Mouse (Mus musculus): ENCODE measurements at regions not wholly inside any gene's neighbourhood (a gene's known extent, or its start where the extent isn't known, plus 50 kb on each side); places are given as distances from the start of the nearest gene placed in this dataset.
"Not testable (repeated sequence)": the region's sequence is repeated elsewhere in the genome, so short reads cannot be mapped to it uniquely, and the experiment has no call there.

DNA sequence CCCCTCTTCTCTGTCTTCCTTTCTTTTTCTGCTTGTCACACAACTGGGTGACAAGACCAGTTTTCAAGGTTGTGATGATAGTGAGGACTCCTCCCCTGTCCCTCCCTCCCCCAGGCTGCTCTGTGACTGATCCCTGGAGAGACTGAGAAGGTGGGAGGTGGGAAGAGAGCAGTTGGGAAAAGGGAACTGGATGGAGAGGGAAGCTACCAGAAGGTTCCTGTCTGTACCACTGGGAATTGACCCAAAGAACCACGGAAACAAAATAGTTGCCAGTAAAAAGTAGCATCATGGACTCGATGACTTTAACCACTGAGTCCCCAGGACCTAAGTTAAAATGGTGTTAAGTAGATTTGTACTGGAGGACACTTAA is 94.2 kb downstream of the Phlda1 start:
- H3K9me3 ChIP-seq (ENCODE audit: control insufficient read depth, low read length) = no peaks in the 10 kb centered on the region
- no peak overlapping the region for H3K4me2 ChIP-seq (ENCODE audit: low read length)
- 49% methylated on average over 2 of the region's 2 CpGs for WGBS
- no peak for ATAC-seq
- H3K27me3 ChIP-seq (replicated peaks; ENCODE audit: control insufficient read depth, insufficient read depth, low read length) = no peaks in the 10 kb centered on the region
- no peak overlapping the region for H3K9ac ChIP-seq (ENCODE audit: low read depth, low read length)
- no peak overlapping the region for H3K4me3 ChIP-seq (ENCODE audit: low read length)
- H3K4me1 ChIP-seq (ENCODE audit: control insufficient read depth, insufficient read depth, low read depth, low read length) = peaks cover 11% of the 10 kb centered on the region
- no peaks in the 10 kb centered on the region for H3K36me3 ChIP-seq (ENCODE audit: control insufficient read depth, insufficient read depth, low read length)
- H3K27ac ChIP-seq (ENCODE audit: low read depth, low read length) = peak overlapping the region; percentile 57

DNA sequence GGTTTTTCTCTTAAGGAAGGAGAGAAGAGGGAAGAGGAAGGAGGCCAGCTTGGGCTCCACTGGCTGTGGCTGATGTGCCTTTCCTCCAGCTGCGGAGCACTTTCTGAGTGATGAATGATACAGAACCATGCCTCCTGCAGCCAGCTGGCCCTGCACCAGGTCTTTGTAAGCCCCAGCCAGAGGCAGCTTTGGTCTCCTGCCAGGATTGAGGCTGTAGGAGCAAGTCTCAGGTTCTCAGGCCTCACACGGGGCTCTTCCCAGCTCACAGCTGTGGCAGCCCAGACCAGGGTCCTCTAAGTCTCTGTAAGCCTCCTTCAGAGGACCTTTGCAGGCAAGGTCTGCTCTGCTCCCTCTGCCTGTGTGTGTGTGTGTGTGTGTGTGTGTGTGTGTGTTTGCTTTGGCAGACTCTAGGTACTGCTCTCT is 94.6 kb downstream of the Phlda1 start:
- peak; percentile 92 for ATAC-seq

DNA sequence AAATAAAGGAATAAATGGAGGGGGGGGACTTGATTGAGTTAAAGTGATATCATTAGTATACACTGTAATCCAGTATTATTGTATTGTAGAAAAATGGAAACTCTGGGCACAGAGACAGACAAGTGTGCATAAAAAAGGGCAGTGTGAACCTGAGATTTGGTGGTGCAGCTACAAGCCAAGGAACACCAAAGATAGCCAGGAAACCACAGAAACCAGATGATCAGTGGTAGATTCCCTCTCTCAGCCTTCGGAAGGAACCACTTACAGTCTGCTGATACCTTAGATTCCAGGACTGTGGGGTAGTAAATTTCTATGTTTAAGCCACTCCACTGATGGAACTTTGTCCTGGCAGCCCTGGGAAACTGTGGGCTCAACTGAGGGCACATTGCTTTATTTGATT is 97.1 kb downstream of the Phlda1 start:
- H3K36me3 ChIP-seq (ENCODE audit: control insufficient read depth, insufficient read depth, low read length) = no peaks in the 10 kb centered on the region
- no peaks in the 10 kb centered on the region for H3K9me3 ChIP-seq (ENCODE audit: control insufficient read depth, low read length)
- H3K4me3 ChIP-seq (ENCODE audit: low read length) = no peak overlapping the region
- no peak for ATAC-seq
- WGBS = 94% methylated on average over 1 of the region's 1 CpGs
- no peak overlapping the region for H3K9ac ChIP-seq (ENCODE audit: low read depth, low read length)
- no peak overlapping the region for H3K27ac ChIP-seq (ENCODE audit: low read depth, low read length)
- H3K4me1 ChIP-seq (ENCODE audit: control insufficient read depth, insufficient read depth, low read depth, low read length) = peaks cover 11% of the 10 kb centered on the region
- H3K27me3 ChIP-seq (replicated peaks; ENCODE audit: control insufficient read depth, insufficient read depth, low read length) = no peaks in the 10 kb centered on the region
- no peak overlapping the region for H3K4me2 ChIP-seq (ENCODE audit: low read length)

More for the DNA sequence above, 94.6 kb downstream of the Phlda1 start:
- Histone ChIP-seq H3K36me3 (ENCODE audit: control insufficient read depth, insufficient read depth, low read length) (no peaks in the 10 kb centered on the region), H3K4me2 (ENCODE audit: low read length) (no peak overlapping the region), H3K9me3 (ENCODE audit: control insufficient read depth, low read length) (no peaks in the 10 kb centered on the region), H3K27ac (ENCODE audit: low read depth, low read length) (peak overlapping the region; percentile 57), H3K27me3 (replicated peaks; ENCODE audit: control insufficient read depth, insufficient read depth, low read length) (no peaks in the 10 kb centered on the region), H3K9ac (ENCODE audit: low read depth, low read length) (no peak overlapping the region; the same call in 1 of the 2 replicates), H3K4me1 (ENCODE audit: control insufficient read depth, insufficient read depth, low read depth, low read length) (peaks cover 11% of the 10 kb centered on the region), H3K4me3 (ENCODE audit: low read length) (no peak overlapping the region)
- WGBS = 22% methylated on average over 2 of the region's 2 CpGs

DNA sequence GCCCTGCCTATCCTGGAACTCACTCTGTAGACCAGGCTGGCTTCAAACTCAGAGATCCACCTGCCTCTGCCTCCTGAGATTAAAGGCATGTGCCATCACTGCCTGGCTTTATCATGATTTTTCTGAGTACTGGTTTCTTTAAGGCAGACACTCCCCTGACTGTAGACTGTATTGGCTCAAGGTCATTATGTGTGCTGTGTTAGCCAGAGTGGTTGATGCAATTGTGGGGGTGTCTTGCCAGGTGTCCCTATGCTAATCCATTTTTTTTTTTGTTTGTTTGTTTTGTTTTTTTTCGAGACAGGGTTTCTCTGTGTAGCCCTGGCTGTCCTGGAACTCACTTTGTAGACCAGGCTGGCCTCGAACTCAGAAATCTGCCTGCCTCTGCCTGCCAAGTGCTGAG is 101.3 kb downstream of the Phlda1 start:
- H3K4me3 ChIP-seq (ENCODE audit: low read length); ATAC-seq; H3K27ac ChIP-seq (ENCODE audit: low read depth, low read length); H3K4me1 ChIP-seq (ENCODE audit: control insufficient read depth, insufficient read depth, low read depth, low read length); H3K9ac ChIP-seq (ENCODE audit: low read depth, low read length); H3K36me3 ChIP-seq (ENCODE audit: control insufficient read depth, insufficient read depth, low read length); H3K9me3 ChIP-seq (ENCODE audit: control insufficient read depth, low read length); H3K27me3 ChIP-seq (replicated peaks; ENCODE audit: control insufficient read depth, insufficient read depth, low read length); H3K4me2 ChIP-seq (ENCODE audit: low read length): not testable (repeated sequence)
- 93% methylated on average over 2 of the region's 2 CpGs for WGBS

DNA sequence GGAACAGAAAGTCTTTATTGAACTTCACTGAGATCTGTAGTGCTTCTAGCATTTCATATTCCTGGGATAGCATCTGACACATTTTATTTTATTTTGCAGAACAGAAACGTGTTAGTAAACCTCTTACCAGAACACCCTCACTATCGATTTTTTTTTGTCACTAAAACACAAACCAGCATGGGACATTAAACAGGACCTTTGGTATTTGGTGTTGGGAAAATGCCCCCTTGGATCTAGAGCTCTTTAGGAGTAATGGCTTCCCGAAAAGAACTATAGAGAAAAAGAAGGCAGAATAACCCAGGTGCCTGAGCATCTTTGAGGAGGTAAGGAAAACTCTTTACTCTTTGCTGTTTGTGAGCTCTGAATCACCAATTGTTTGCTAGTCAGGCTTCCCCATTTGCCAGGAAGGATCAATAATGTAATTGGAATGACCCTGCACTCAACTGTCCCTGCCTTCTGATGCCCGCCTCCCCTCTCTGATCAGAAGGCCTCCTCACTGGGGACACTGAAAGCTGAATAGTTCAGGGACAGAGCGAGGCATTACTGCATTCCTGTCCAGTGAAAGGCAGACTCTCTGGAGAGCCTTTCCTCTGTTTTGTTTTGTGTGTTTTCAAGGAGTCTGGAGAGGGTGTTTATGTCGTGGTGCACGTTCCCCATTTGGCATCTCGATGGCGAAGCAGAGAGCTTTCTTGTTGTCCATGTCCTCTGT is 102.5 kb downstream of the Phlda1 start:
- Histone ChIP-seq H3K36me3 (ENCODE audit: control insufficient read depth, insufficient read depth, low read length) (no peaks in the 10 kb centered on the region), H3K4me1 (ENCODE audit: control insufficient read depth, insufficient read depth, low read depth, low read length) (no peaks in the 10 kb centered on the region), H3K4me2 (ENCODE audit: low read length) (no peak overlapping the region), H3K4me3 (ENCODE audit: low read length) (no peak overlapping the region), H3K9me3 (ENCODE audit: control insufficient read depth, low read length) (no peaks in the 10 kb centered on the region), H3K27ac (ENCODE audit: low read depth, low read length) (no peak overlapping the region), H3K27me3 (replicated peaks; ENCODE audit: control insufficient read depth, insufficient read depth, low read length) (no peaks in the 10 kb centered on the region), H3K9ac (ENCODE audit: low read depth, low read length) (no peak overlapping the region)
- ATAC-seq = no peak
- 69% methylated on average over 9 of the region's 9 CpGs for WGBS

DNA sequence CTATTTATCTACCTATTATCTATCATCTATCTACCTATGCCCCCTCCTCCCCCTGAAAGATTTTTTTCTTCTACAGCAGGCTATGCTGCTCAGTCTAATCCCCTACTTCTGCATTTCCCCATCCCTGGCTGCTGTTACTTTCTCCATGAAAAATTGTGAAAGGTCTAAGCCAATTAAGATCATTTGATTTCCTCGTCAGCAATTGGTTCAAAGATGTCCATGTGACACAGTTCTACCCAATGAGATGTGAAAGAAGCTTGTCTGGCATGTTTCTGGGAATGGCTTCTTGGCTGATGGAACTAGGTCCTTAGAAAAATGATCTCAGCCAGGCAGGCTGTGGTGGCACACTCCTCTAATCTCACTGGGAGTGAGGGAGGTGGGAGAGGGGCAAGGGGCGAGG is 103.8 kb downstream of the Phlda1 start:
- Histone ChIP-seq H3K9me3 (ENCODE audit: control insufficient read depth, low read length) (no peaks in the 10 kb centered on the region), H3K27ac (ENCODE audit: low read depth, low read length) (no peak overlapping the region), H3K4me1 (ENCODE audit: control insufficient read depth, insufficient read depth, low read depth, low read length) (no peaks in the 10 kb centered on the region), H3K4me2 (ENCODE audit: low read length) (no peak overlapping the region), H3K9ac (ENCODE audit: low read depth, low read length) (no peak overlapping the region), H3K27me3 (replicated peaks; ENCODE audit: control insufficient read depth, insufficient read depth, low read length) (no peaks in the 10 kb centered on the region), H3K36me3 (ENCODE audit: control insufficient read depth, insufficient read depth, low read length) (no peaks in the 10 kb centered on the region), H3K4me3 (ENCODE audit: low read length) (no peak overlapping the region)
- no peak for ATAC-seq
- 90% methylated on average over 2 of the region's 2 CpGs for WGBS

DNA sequence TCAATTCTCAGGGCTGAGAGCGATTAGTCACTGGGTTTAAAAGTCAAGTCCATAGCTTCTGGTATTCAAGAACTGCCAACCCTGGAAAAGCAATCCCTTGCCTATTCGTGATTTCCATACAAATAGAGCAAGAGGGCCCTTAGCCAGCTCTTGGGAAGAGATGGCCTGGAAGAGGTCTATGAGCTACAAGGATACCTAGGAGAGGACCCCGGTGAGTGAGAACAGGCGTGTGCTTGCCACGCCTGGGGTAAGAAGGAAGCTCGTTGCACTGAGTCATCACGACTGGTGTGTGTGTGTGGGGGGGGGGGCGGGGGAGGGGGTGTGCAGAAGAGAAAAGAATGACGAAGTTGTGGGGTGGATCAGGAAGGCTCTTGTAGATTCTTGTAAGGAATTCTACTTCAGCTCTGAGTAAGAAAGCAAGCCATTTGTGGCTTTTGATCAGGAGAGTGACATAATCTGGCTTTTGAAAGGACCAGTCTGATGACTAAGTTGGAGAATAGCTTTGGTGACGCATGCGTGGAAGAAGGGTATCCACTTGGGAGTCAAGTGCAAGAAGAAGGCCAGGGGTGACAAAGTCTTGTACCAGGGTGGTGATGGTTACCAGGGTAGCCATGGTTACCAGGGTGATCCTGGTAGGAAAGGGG is 113.7 kb downstream of the Phlda1 start:
- Histone ChIP-seq H3K36me3 (ENCODE audit: control insufficient read depth, insufficient read depth, low read length) (no peaks in the 10 kb centered on the region), H3K9me3 (ENCODE audit: control insufficient read depth, low read length) (no peaks in the 10 kb centered on the region)

DNA sequence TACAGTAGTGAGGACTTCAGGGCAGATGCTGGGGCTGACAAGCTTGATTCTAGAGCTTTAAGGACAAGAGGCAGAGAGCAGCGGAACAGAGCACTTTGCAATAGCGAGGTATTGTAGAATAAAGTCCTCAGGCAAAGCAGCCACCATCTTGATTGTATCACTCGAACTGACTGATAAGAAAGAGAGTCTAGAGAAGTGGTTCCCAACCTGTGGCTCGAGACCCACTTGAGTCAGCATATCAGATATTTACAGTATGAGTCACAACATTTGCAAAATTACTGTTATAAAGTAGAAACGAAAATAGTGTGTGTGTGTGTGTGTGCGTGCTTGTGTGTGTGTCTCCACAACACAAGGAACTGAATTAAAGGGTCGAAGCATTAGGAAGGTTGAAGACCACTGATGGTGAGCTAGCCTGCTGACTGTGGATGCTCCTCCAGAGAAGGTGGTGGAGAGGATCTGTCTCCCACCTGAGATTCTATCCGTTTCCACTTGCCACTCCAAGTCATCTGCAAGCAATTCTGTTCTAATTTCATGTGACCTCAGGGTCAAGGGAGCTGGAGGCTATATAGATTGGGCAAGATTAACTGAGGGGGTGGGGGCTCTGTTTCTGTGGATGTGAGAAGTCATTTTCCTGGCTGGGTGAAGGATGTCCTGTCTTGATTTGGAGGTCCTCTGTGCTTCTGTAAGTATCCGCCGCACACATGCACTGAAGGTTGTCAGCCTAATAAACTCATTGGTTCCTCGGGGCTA is 115.0 kb downstream of the Phlda1 start:
- H3K4me1 ChIP-seq (ENCODE audit: control insufficient read depth, insufficient read depth, low read depth, low read length) = peaks cover 4% of the 10 kb centered on the region
- no peak overlapping the region for H3K9ac ChIP-seq (ENCODE audit: low read depth, low read length)
- 85% methylated on average over 11 of the region's 11 CpGs for WGBS
- H3K27ac ChIP-seq (ENCODE audit: low read depth, low read length) = no peak overlapping the region
- H3K27me3 ChIP-seq (replicated peaks; ENCODE audit: control insufficient read depth, insufficient read depth, low read length) = no peaks in the 10 kb centered on the region
- ATAC-seq = no peak
- H3K4me2 ChIP-seq (ENCODE audit: low read length) = no peak overlapping the region
- no peaks in the 10 kb centered on the region for H3K36me3 ChIP-seq (ENCODE audit: control insufficient read depth, insufficient read depth, low read length)
- H3K4me3 ChIP-seq (ENCODE audit: low read length) = no peak overlapping the region
- no peaks in the 10 kb centered on the region for H3K9me3 ChIP-seq (ENCODE audit: control insufficient read depth, low read length)

More for the DNA sequence above, 113.7 kb downstream of the Phlda1 start:
- no peaks in the 10 kb centered on the region for H3K27me3 ChIP-seq (replicated peaks; ENCODE audit: control insufficient read depth, insufficient read depth, low read length)
- H3K4me1 ChIP-seq (ENCODE audit: control insufficient read depth, insufficient read depth, low read depth, low read length) = peaks cover 3% of the 10 kb centered on the region
- no peak overlapping the region for H3K4me3 ChIP-seq (ENCODE audit: low read length)
- H3K27ac ChIP-seq (ENCODE audit: low read depth, low read length) = no peak overlapping the region
- 80% methylated on average over 10 of the region's 11 CpGs for WGBS
- no peak overlapping the region for H3K9ac ChIP-seq (ENCODE audit: low read depth, low read length)
- H3K4me2 ChIP-seq (ENCODE audit: low read length) = no peak overlapping the region
- peak; percentile 50; the same call in 1 of the 2 replicates for ATAC-seq

DNA sequence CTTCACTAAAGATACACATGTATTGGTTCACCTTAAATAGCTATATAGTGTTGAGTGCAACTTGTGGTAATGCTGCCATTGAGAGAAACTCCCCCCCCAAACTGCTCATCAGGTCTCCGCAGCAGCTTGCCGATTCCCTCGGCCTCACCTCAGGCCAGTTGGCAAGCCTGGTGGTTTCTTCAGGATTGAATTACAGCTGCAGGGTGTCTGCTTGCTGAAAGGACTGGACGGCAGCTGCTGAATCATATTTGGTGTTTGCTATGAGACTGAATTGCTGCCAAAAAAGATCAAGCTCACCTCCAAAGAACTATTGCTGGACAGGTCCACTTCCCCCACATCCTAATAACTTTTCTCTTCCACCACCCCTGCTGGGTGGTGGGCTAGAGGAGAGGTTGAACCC is 116.7 kb downstream of the Phlda1 start:
- Histone ChIP-seq H3K27ac (ENCODE audit: low read depth, low read length) (no peak overlapping the region), H3K4me3 (ENCODE audit: low read length) (no peak overlapping the region), H3K9me3 (ENCODE audit: control insufficient read depth, low read length) (no peaks in the 10 kb centered on the region), H3K36me3 (ENCODE audit: control insufficient read depth, insufficient read depth, low read length) (no peaks in the 10 kb centered on the region), H3K27me3 (replicated peaks; ENCODE audit: control insufficient read depth, insufficient read depth, low read length) (no peaks in the 10 kb centered on the region), H3K4me2 (ENCODE audit: low read length) (no peak overlapping the region), H3K4me1 (ENCODE audit: control insufficient read depth, insufficient read depth, low read depth, low read length) (peaks cover 4% of the 10 kb centered on the region), H3K9ac (ENCODE audit: low read depth, low read length) (no peak overlapping the region)
- 59% methylated on average over 4 of the region's 4 CpGs for WGBS
- ATAC-seq = no peak

All from hindbrain, embryonic 16.5 days (tissue).